Mouse (Mus musculus) right cerebral cortex, postnatal 25 days (tissue): ENCODE data around the gene Cd63.

ENCODE experiments used
- DNase-seq: peaks from one replicate; pipeline ENCODE4 v3.0.0; 2022

Cd63 gene

GRCm38 (mm10) chr10:128900698-128901097 lies at the start of gene Cd63:
Gene Cd63, plus strand, starts transcription at chr10:128900989.
- no peak for DNase-seq

DNA sequence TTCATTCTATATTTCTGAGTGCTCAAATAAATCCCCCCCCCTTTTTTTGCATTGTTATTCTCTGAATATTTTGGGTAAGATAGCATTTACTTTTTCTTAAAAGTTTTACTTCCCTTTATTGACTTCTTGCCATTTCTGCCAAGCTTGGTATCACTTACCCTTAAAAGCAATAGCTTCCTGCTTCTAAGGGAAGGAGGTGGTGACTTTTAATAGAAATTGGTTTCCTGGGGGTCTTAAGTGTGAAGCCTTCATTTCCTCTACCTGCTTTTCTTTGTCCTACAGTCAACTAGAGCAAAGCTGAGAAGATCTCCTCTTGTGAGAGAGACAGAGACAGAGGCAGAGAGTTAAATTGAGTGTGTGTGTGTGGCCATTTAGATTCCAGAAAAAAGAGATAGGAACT lies 39.6 kb upstream of the Cd63 start:
- DNase-seq = no peak

DNA sequence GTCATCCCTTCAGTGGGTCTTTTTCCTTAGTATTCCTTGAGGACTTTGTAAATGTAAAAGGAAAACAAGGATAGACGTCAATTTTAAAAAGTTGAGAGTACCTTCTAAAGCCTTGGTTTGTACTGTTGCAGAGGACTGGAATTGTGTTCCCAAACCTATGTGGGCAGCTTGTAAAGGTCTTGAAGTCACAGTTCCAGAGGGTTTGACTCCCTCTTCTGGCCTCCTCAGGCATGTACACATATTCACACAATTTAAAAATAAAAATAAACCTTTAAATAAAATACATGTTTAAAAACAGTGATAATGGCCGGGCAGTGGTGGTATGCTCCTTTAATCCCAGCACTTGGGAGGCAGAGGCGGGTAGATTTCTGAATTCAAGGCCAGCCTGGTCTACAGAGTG lies 34.7 kb upstream of the Cd63 start:
- no peak for DNase-seq

GRCm38 (mm10) chr10:128866518-128866917 lies 34.3 kb upstream of the Cd63 start:
- no peak for DNase-seq

- DNase-seq = no peak
Measured at GRCm38 (mm10) chr10:128870341-128870740, 30.4 kb upstream of the Cd63 start.

DNA sequence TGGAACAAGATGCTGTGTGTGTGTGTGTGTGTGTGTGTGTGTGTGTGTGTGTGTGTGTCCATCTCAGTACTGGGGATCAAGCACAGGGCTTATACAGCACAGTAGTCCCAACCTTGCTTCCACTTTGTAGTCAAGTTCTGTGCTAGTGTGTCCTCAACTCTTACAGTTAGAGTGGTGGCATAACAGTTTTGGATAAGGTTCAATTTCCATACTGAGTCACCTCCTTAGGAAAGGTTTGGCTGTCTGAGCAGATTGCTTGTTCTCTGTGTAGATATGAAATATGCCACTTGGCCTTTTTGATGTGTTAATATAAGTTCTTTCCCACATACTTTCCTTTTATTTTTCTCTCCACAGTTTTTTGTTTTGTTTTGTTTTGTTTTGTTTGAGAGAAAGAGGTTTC lies 22.5 kb upstream of the Cd63 start:
- DNase-seq = no peak

DNA sequence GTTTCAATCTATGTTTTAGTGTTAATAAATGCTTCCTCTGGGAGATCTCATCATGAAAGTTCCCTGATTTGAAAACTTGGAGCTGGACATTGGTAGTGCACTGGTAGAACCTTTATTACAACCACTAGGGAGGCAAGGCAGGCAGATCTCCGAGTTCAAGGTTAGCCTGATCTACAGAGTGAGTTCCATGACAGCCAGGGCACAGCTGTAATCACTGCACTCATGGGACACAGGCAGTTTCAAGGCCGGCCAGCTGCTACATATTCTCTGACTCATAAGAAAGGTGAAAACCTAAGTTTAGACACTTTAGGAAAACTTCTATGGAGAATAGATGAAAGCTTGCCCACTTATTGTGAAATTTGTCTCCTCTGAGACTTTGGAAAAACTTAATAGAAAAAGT lies 22.0 kb upstream of the Cd63 start:
- no peak for DNase-seq

GRCm38 (mm10) chr10:128882067-128882466 lies 18.7 kb upstream of the Cd63 start:
- DNase-seq = no peak

- no peak for DNase-seq
Measured at GRCm38 (mm10) chr10:128888941-128889827, 11.6 kb upstream of the Cd63 start.

- no peak for DNase-seq
Measured at GRCm38 (mm10) chr10:128889846-128890245, 10.9 kb upstream of the Cd63 start.

DNA sequence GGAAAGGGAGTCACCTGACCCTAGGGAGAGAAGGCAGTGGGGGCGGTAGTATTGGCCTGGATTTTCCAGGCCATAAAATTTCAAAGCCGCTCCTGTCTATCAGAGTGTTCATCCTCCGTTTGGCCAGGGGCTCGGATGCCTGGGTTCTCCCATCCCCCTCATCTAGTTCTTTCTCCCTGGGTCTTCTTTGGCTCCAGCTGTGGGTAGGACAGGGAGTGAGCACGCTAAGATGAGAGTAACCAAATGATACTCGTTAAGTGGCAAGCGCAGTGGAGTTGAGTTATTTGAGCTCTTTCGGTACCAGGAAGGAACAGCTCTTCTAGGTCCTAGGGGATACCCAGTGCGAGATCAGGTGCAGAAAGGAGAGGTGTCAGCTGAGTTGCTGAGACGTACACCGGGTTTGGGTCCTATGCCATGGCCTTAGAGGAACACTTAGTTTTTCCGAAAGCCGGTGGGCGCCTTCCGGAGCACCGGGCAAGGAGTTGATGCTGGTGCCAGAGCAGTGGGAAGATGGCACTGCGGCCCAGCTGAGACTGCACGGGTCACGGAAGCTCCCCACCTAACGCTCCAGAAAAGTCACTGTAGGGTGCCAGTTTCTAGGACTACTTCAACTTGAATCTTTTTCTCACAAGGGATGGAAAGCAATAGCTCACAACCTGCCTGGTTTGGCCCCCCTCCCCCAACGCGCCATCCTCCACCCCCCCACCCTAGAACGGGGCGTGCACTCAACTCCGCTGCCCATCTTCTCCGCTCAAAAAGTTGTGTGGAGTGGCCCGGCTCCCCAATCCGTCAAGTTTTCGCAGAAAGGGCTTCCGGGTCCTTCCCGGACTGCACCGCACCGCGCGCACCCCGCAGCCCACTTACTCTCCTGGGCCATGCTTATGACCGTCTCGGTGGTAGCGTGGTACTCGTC lies 10.2 kb upstream of the Cd63 start:
- DNase-seq = no peak

DNA sequence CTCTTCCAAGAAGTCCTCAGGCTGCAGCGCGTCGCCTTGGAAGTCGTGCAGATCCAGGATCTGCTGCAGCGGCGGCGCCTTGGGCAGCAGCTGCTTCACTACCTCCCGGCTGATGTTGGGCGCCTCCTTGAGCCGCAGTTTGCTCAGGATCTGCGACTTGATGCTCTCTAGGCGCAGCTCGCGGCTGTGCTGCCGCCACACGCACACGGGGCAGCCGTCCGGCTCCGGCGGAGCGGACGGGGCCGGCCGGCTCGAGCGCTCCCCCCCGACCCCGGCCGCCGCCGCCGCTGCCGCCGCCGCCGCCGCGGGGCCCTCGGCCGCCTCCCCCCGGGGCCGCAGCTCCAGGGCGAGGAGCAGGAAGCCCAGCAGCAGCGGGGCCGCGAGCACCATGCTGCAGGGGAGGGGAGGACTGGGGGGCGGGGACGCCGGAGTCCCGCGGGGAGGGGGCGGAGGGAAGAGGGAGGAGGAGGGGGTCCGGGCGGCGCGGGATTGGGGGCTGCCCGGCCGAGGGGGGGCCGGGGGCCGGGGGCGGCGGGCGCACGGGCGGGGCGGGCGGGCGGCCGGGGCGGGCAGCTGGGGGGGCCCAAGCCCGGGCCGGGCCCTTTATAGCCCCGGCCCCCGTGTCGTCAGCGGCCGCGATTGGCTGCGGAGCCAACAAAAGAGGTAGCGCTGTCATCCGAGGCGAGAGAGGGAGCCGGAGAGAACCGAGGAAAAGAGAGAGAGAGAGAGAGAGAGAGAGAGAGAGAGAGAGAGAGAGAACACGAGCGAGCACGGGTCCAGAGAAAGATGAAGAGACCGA lies 9.3 kb upstream of the Cd63 start, which contains the start of gene Gdf11:
Gdf11 (minus strand) TSS at position 423 of the 799 bp plus-strand sequence.
- peak; percentile 49 for DNase-seq

GRCm38 (mm10) chr10:128892246-128892645 lies 8.5 kb upstream of the Cd63 start:
- no peak for DNase-seq

GRCm38 (mm10) chr10:128895437-128895836 lies 5.4 kb upstream of the Cd63 start:
- DNase-seq = peak; percentile 57

DNA sequence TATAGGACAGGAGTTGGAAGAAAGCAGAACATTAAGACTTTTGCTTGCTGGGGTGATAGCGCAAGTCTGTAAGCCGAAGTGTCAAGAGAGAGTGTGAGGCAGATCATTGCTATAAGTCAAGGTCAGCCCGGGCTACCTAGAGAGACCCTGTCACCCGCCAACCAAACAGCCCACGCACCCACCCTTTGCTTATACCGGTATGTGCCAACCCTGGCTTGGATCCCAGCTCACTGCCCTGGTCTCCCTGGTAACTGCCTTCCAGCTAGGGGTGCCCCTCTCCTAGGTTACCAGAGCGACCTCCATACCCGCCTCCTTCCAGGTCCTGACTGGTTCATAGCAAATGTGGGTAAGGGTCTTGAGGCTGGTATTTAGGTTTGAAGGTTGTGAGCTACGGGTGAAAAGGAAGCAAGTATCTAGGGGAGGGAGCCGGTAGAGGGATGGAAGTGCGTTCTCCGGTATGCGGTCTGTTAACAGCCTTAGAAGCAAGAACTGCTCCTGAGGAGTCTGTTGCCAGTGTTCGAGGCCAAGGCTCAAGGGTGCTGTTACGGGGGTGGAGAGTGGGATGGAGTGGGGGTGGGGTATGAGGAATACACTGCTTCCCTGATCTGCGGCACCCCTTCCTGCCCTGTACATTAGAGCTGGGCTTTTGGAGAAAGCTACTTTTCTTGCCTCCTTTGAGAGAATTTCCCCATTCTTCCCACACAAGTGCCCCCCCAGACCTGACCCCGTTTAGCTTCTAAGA lies 4.7 kb upstream of the Cd63 start:
- no peak for DNase-seq

DNA sequence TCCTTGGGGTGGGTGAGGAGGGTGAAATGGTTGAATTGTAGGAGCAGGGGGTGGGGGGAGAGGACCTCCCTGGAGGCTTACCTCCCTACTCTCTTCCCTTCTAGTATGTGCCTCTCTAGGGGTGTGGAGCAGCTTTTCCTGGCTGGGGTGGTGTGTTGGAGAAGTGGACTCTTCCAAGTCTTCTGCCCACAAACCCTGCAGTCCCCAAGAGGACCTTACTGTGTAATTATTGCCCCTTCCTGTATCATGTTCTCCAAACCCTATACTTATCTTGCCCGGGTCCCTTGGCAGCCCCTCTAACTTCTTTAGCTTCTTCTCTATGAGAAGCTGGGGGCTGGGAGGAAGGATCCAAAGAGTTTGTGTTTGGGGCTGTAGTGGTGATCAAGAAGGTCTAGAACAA lies 4.0 kb upstream of the Cd63 start:
- no peak for DNase-seq

DNA sequence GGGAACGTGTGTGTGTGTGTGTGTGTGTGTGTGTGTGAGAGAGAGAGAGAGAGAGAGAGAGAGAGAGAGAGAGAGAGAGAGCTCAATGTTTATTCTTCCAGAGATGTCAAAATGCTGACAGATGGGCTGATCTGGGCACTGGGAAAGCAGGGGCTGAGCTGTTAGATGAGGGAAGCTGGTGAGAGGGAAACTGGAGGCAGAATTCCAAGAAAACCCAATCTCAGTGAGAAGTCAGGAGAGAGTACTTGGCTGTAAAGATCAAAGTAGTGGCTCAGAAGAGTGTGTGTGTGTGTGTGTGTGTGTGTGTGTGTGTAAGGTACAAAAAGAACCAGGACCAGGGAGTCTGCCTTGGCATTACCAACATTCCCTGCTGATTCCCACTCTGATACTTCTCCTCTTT lies 3.3 kb upstream of the Cd63 start:
- no peak for DNase-seq

DNA sequence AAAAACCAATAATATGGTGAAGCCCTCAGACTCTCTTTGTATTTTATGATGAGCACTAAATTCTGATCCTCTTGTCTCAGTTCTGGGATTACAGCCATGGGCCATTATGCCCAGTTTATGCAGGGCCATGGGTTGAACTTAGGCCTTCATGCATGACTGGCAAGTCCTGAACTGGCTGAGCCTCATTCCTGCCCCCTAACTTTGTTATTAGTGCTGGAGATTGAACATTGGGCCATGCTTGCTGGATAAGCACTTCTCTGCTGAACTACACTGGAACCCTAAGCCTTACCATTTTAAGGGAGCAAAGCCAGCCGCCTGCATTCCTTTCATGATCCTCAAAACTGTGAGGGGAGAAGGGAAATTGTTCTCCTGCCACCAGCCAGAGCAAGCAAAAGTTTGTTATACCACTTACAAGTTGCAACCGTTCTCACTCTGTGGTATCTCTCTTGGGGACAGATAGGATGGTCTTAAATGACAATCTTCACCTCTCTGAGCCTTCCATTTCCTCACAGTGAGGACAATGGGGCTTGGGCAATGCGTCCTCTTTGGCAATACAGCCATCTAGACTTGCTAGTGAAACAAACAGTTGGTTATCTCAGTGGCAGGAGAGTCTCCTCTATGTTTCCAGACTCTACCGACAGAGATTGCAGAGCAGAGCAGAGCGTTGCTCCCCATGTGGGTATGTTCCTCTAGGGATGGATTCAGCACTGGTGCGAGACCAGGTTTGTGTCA lies 864 bp upstream of the Cd63 start:
- DNase-seq = no peak

DNA sequence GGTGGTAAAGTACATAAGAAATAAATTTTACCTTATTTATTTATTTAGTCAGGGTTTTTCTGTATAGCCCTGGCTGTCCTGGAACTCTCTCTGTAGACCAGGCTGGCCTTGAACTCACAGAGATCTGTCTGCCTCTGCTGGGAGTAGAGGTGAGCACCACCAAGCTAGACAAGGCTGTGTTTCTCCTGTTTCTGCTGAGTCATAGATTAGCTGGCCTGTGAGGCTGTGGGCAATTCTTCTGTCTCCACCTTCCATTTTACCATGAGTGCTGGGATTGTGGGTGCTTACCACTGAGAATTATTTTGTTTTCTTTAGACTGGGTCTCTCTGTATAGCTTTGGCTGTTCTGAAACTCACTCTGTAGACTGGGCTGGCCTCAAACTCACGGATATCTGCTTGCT lies 620 bp downstream of the Cd63 start:
- DNase-seq = no peak

DNA sequence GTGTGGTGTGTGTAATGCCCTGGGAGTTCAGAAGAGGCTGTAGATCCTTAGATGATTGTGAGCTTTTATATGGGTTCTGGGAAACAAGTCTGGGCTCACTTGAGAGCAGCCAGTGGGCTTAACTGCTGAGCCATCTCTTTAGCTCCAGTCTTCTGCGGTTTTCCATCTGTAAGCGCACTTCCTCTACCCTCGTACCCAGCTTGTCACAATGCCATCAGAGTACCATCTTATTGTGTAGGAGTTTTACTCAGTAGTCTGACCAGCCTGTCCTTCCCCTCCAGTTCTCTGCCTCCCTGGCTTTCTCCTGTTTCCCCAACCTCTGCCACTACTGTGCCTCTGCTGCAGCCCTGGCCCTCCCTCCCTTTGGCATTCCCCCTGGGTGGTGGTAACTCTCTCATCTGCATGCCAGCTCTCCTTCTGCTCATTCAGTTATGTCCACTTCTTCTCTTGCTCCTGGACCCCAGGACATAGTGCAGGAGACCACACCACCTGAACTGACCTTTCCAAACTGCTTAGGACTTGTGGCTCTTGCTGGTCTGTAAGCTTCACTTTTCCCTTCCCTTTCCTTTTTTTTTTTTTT lies 1.7 kb downstream of the Cd63 start:
- no peak for DNase-seq

DNA sequence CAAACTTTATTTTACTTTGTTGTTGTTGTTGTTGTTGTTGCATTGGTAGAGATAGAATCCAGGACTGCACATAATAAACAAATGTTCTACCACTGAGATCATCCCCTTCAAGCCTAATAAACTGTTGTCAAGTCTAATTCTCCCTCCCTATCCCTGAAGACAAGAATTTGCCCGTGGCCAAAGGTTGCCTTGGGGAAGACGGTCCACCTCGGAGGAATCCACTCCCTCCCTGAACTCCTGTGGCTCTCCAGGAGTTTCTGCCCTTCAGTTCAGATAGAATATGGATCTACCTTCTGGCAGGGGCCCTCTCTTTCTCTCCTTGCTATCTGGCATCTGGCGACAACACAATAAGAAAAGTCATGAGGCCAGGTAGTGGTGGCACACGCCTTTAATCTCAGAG lies 4.0 kb downstream of the Cd63 start:
- DNase-seq = no peak
